Mouse (Mus musculus) cerebellum, postnatal 14 days (tissue): ENCODE data around the gene Gdf5.
"Not testable (repeated sequence)": the region's sequence is repeated elsewhere in the genome, so short reads cannot be mapped to it uniquely, and the experiment has no call there.

Source experiments
- DNase-seq, 2 experiments: peaks; one replicate each; pipeline ENCODE4 v3.0.0; 2021; ENCODE audit warnings: mixed read lengths in 2 of 2

Gene Gdf5

GRCm38 (mm10) chr2:155940681-155941080, 4.5 kb downstream of the Gdf5 start, which contains the start of gene Gm15557:
TSS of gene Gm15557 (plus strand) at chr2:155940728.
- DNase-seq, result no peak

GRCm38 (mm10) chr2:155939897-155940529, 5.2 kb downstream of the Gdf5 start:
- no peak for DNase-seq

GRCm38 (mm10) chr2:155929531-155930442, 15.4 kb downstream of the Gdf5 start, which contains the start of gene Uqcc1:
TSS of gene Uqcc1 (minus strand) at chr2:155930310.
- peak; percentile 96 for DNase-seq

GRCm38 (mm10) chr2:155928711-155929345, 16.3 kb downstream of the Gdf5 start:
- DNase-seq, result no peak

GRCm38 (mm10) chr2:155925213-155925612, 20.0 kb downstream of the Gdf5 start:
- DNase-seq, result not testable (repeated sequence)

GRCm38 (mm10) chr2:155923143-155923542, 22.0 kb downstream of the Gdf5 start:
- no peak for DNase-seq

- DNase-seq, result no peak
These were observed 30.5 kb downstream of the Gdf5 start for GRCm38 (mm10) chr2:155914684-155915083.

GRCm38 (mm10) chr2:155903632-155904008, 41.5 kb downstream of the Gdf5 start:
- peak; percentile 44 to 55 for DNase-seq

- DNase-seq, result peak; percentile 79 to 85
These were observed 42.1 kb downstream of the Gdf5 start for GRCm38 (mm10) chr2:155902989-155903631.

GRCm38 (mm10) chr2:155895046-155895735, 50.0 kb downstream of the Gdf5 start:
- DNase-seq, result no peak

GRCm38 (mm10) chr2:155894307-155895045, 50.7 kb downstream of the Gdf5 start:
- no peak for DNase-seq
